Mouse (Mus musculus): ENCODE data around the gene Ptgir. TPM values are rescaled to one million over a fixed set of nuclear protein-coding genes. Genes with fewer than 3 reads are reported as not detected.

Ptgir gene
- polyA plus RNA-seq, 1 experiment from 2014 or later, result 1.6 TPM

GRCm38 (mm10) chr7:16919395-16920149, 13.3 kb downstream of the Ptgir start:
- H3K4me1 ChIP-seq, result peaks cover 63% of the 10 kb centered on the region
- no peaks in the 10 kb centered on the region for H3K27me3 ChIP-seq
- H3K4me2 ChIP-seq (replicated peaks), result peak overlapping the region; percentile 91
- H3K9me3 ChIP-seq (replicated peaks), result no peaks in the 10 kb centered on the region
- H3K9ac ChIP-seq, result peak overlapping the region; percentile 50
- H3K36me3 ChIP-seq, result peaks cover 52% of the 10 kb centered on the region
- 0 out of 2 replicates have a peak overlapping the region, but pooled peaks have one; percentile 1 for H3K4me3 ChIP-seq
- WGBS, result 85% methylated on average over 13 of the region's 13 CpGs
- peak overlapping the region; percentile 60 for H3K27ac ChIP-seq
- no peak for ATAC-seq (ENCODE audit: low FRiP score)

- no peak overlapping the region for H3K4me3 ChIP-seq
- H3K36me3 ChIP-seq, result peaks cover 46% of the 10 kb centered on the region
- H3K9ac ChIP-seq, result peak overlapping the region; percentile 50
- peak overlapping the region; percentile 60 for H3K27ac ChIP-seq
- peak overlapping the region; percentile 91 for H3K4me2 ChIP-seq (replicated peaks)
- H3K4me1 ChIP-seq, result peaks cover 63% of the 10 kb centered on the region
- no peaks in the 10 kb centered on the region for H3K9me3 ChIP-seq (replicated peaks)
- no peaks in the 10 kb centered on the region for H3K27me3 ChIP-seq
- ATAC-seq (ENCODE audit: low FRiP score), result no peak
- 82% methylated on average over 7 of the region's 7 CpGs for WGBS
Measured at GRCm38 (mm10) chr7:16920150-16920579, 13.9 kb downstream of the Ptgir start.

GRCm38 (mm10) chr7:16920818-16921791, 14.8 kb downstream of the Ptgir start:
- no peak for ATAC-seq (ENCODE audit: low FRiP score)
- no peaks in the 10 kb centered on the region for H3K27me3 ChIP-seq
- H3K4me2 ChIP-seq (replicated peaks), result peak overlapping the region; percentile 91
- H3K36me3 ChIP-seq, result peaks cover 38% of the 10 kb centered on the region
- 34% methylated on average over 21 of the region's 21 CpGs for WGBS
- H3K4me1 ChIP-seq, result peaks cover 63% of the 10 kb centered on the region
- H3K27ac ChIP-seq, result peak overlapping the region; percentile 99
- no peaks in the 10 kb centered on the region for H3K9me3 ChIP-seq (replicated peaks)
- peak overlapping the region; percentile 98 for H3K9ac ChIP-seq
- peak overlapping the region; percentile 92 for H3K4me3 ChIP-seq

- Histone ChIP-seq H3K4me1 (peaks cover 59% of the 10 kb centered on the region), H3K27me3 (no peaks in the 10 kb centered on the region), H3K4me3 (peak overlapping the region; percentile 92), H3K9ac (peak overlapping the region; percentile 98), H3K27ac (peak overlapping the region; percentile 99), H3K36me3 (peaks cover 30% of the 10 kb centered on the region), H3K4me2 (replicated peaks) (peak overlapping the region; percentile 91), H3K9me3 (replicated peaks) (no peaks in the 10 kb centered on the region)
- WGBS, result 53% methylated on average over 6 of the region's 6 CpGs
- ATAC-seq (ENCODE audit: low FRiP score), result no peak
Measured at GRCm38 (mm10) chr7:16921881-16922335, 15.6 kb downstream of the Ptgir start.

GRCm38 (mm10) chr7:16922360-16922973, 16.2 kb downstream of the Ptgir start:
- WGBS, result 43% methylated on average over 10 of the region's 10 CpGs
- peaks cover 54% of the 10 kb centered on the region for H3K4me1 ChIP-seq

GRCm38 (mm10) chr7:16923283-16924036, 17.2 kb downstream of the Ptgir start:
- Histone ChIP-seq H3K4me3 (peak overlapping the region; percentile 92), H3K4me2 (replicated peaks) (peak overlapping the region; percentile 91), H3K27me3 (no peaks in the 10 kb centered on the region), H3K4me1 (peaks cover 45% of the 10 kb centered on the region), H3K9ac (peak overlapping the region; percentile 98), H3K27ac (peak overlapping the region; percentile 99), H3K36me3 (peaks cover 14% of the 10 kb centered on the region), H3K9me3 (replicated peaks) (no peaks in the 10 kb centered on the region)
- under 1% methylated on average over 54 of the region's 57 CpGs for WGBS
- ATAC-seq (ENCODE audit: low FRiP score), result peak; percentile 6; the same call in 1 of the 2 replicates

More at GRCm38 (mm10) chr7:16922360-16922973, 16.2 kb downstream of the Ptgir start:
- H3K27ac ChIP-seq, result peak overlapping the region; percentile 99
- peak overlapping the region; percentile 91 for H3K4me2 ChIP-seq (replicated peaks)
- H3K9ac ChIP-seq, result peak overlapping the region; percentile 98
- H3K9me3 ChIP-seq (replicated peaks), result no peaks in the 10 kb centered on the region
- ATAC-seq (ENCODE audit: low FRiP score), result no peak
- H3K27me3 ChIP-seq, result no peaks in the 10 kb centered on the region
- H3K36me3 ChIP-seq, result peaks cover 24% of the 10 kb centered on the region
- peak overlapping the region; percentile 92 for H3K4me3 ChIP-seq

GRCm38 (mm10) chr7:16924037-16924834, 17.9 kb downstream of the Ptgir start, which contains the start of gene Calm3:
Gene Calm3 (minus strand): TSS chr7:16924114.
- Histone ChIP-seq H3K4me1 (peaks cover 37% of the 10 kb centered on the region), H3K27ac (peak within 1 kb of the TSS; percentile 99), H3K27me3 (no peaks in the 10 kb centered on the region), H3K9me3 (replicated peaks) (no peaks in the 10 kb centered on the region), H3K4me3 (peak within 1 kb of the TSS; percentile 92), H3K36me3 (peaks cover 6% of the 10 kb centered on the region), H3K4me2 (replicated peaks) (peak within 1 kb of the TSS; percentile 91), H3K9ac (peak within 1 kb of the TSS; percentile 98)
- WGBS, result 2% methylated on average over 60 of the region's 64 CpGs
- ATAC-seq (ENCODE audit: low FRiP score), result peak; percentile 93

- no peaks in the 10 kb centered on the region for H3K36me3 ChIP-seq
- H3K9ac ChIP-seq, result no peak overlapping the region
- no peaks in the 10 kb centered on the region for H3K27me3 ChIP-seq
- no peak overlapping the region for H3K4me3 ChIP-seq
- H3K9me3 ChIP-seq (replicated peaks), result no peaks in the 10 kb centered on the region
- H3K27ac ChIP-seq, result no peak overlapping the region
- no peak overlapping the region for H3K4me2 ChIP-seq (replicated peaks)
- no peak for ATAC-seq (ENCODE audit: low FRiP score)
- peaks cover 13% of the 10 kb centered on the region for H3K4me1 ChIP-seq
- 54% methylated on average over 2 of the region's 2 CpGs for whole genome bisulfite sequencing
Measured at GRCm38 (mm10) chr7:16928341-16928740, 22.1 kb downstream of the Ptgir start.

- Histone ChIP-seq H3K9me3 (replicated peaks) (no peaks in the 10 kb centered on the region), H3K36me3 (no peaks in the 10 kb centered on the region), H3K4me3 (no peak overlapping the region), H3K27me3 (no peaks in the 10 kb centered on the region), H3K9ac (no peak overlapping the region), H3K4me1 (peaks cover 19% of the 10 kb centered on the region), H3K27ac (no peak overlapping the region), H3K4me2 (replicated peaks) (no peak overlapping the region)
- WGBS, result 8% methylated on average over 1 of the region's 1 CpGs
- no peak for ATAC-seq (ENCODE audit: low FRiP score)
Measured at GRCm38 (mm10) chr7:16930850-16931249, 24.6 kb downstream of the Ptgir start.

- 17% methylated on average over 14 of the region's 14 CpGs for WGBS
- Histone ChIP-seq H3K4me2 (replicated peaks) (no peak overlapping the region), H3K4me1 (peaks cover 19% of the 10 kb centered on the region), H3K9me3 (replicated peaks) (no peaks in the 10 kb centered on the region), H3K27ac (no peak overlapping the region), H3K36me3 (no peaks in the 10 kb centered on the region), H3K27me3 (no peaks in the 10 kb centered on the region), H3K9ac (no peak overlapping the region), H3K4me3 (no peak overlapping the region)
- ATAC-seq (ENCODE audit: low FRiP score), result peak; percentile 57
Measured at GRCm38 (mm10) chr7:16931968-16932627, 25.8 kb downstream of the Ptgir start.
